Mouse (Mus musculus) heart, postnatal 0 days (tissue): ENCODE measurements around the gene Dyrk1b.

Experiments used
- CTCF ChIP-seq: IDR thresholded peaks from 2 replicates; pipeline ENCODE4 v1.5.1; 2016; ENCODE audit warnings: antibody characterized with exemption, control low read depth, low read depth
- EP300 ChIP-seq: IDR thresholded peaks from 2 replicates; pipeline ENCODE4 v1.6.1; 2016; ENCODE audit warnings: antibody characterized with exemption, low read depth

DNA sequence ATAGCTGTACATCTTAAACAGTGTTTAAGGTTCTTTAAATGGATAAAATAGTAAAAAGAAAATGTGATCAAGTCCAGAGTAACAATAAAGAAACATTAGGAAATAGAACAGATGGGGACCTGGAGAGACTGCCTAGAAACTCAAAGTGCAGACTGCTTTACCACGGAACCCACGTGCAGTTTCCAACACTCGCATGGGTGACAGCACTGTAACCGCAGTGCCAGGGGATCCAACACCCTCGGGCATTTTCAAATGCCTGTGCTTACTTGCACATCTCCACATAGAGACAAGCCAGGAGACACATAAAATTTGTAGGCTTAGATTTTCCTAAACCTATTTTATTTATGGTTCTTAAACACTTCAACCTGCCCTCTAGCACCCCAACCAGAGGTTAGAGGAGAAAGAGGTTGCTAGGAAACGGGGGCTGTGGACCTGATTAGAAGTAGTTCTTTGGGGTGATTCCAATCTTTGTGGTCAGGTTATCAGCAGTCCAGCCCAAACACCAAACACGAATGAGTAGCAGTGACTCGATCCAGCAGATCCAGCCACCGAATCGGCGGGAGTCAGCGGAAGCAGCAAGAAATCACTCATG lies 29.2 kb downstream of the Dyrk1b start:
- TF ChIP-seq CTCF (no peak), EP300 (no peak)
